Mouse (Mus musculus) duodenum, adult 2 months (tissue): ENCODE results near the gene Sost. TPM values are rescaled to one million over a fixed set of nuclear protein-coding genes. Genes with fewer than 3 reads are reported as not detected.

Experiments
- polyA plus RNA-seq: library from polyadenylated mRNA; depleted of rRNA; stranded (reverse); fragments of >200 nt; gene quantifications from 2 replicates; pipeline ENCODE4 v1.2.3, GENCODE M21; 2012; ENCODE audit warnings: low replicate concordance; rRNA removed

The Sost gene
- not detected in 2 replicates for polyA plus RNA-seq

GRCm38 (mm10) chr11:101966965-101967614 is at the start of gene Sost:
TSS of gene Sost (minus strand) at chr11:101967015.

GRCm38 (mm10) chr11:101986913-101987312 is 20.1 kb upstream of the Sost start, which contains the start of gene Dusp3:
TSS of gene Dusp3 (minus strand) at chr11:101987013.

GRCm38 (mm10) chr11:101984054-101985025 is 17.5 kb upstream of the Sost start, which contains the start of gene Cfap97d1:
TSS of gene Cfap97d1 (plus strand) at chr11:101984279.

Other genes starting within 250 kb of the Sost start
- 4.6 and 5.8 TPM in 2 replicates for gene Dhx8, start 234.1 kb downstream of the Sost start, polyA plus RNA-seq
- gene Etv4, start 181.6 kb downstream of the Sost start, polyA plus RNA-seq: 1.5 and 10.3 TPM in 2 replicates
- 0.31 and 0.53 TPM in 2 replicates for gene Meox1, start 72.6 kb downstream of the Sost start, polyA plus RNA-seq
- not detected in 2 replicates for gene Cfap97d1, start 17.3 kb upstream of the Sost start, polyA plus RNA-seq
- gene Dusp3, start 20.0 kb upstream of the Sost start, polyA plus RNA-seq: 12.4 and 43.5 TPM in 2 replicates
- gene Mpp3, start 61.4 kb upstream of the Sost start, polyA plus RNA-seq: 1.0 and 1.7 TPM in 2 replicates
- gene Cd300lg, start 74.5 kb upstream of the Sost start, polyA plus RNA-seq: 3.6 and 5.4 TPM in 2 replicates
- gene Mpp2, start 121.5 kb upstream of the Sost start, polyA plus RNA-seq: 1.8 and 2.1 TPM in 2 replicates
- 10.5 TPM in 1 of 2 replicates, not detected in the other for gene Ppy, start 134.3 kb upstream of the Sost start, polyA plus RNA-seq
- gene Pyy, start 140.8 kb upstream of the Sost start, polyA plus RNA-seq: 92.0 and 116 TPM in 2 replicates
- gene Nags, start 178.5 kb upstream of the Sost start, polyA plus RNA-seq: 52.0 and 86.9 TPM in 2 replicates
- gene Tmem101, start 189.4 kb upstream of the Sost start, polyA plus RNA-seq: 13.8 and 14.3 TPM in 2 replicates
- gene Lsm12, start 218.3 kb upstream of the Sost start, polyA plus RNA-seq: 24.2 and 28.7 TPM in 2 replicates
- gene G6pc3, start 222.6 kb upstream of the Sost start, polyA plus RNA-seq: 64.1 and 84.2 TPM in 2 replicates